Mouse (Mus musculus): ENCODE measurements at regions not wholly inside any gene's neighbourhood (a gene's known extent, or its start where the extent isn't known, plus 50 kb on each side); places are given as distances from the start of the nearest gene placed in this dataset.

DNA sequence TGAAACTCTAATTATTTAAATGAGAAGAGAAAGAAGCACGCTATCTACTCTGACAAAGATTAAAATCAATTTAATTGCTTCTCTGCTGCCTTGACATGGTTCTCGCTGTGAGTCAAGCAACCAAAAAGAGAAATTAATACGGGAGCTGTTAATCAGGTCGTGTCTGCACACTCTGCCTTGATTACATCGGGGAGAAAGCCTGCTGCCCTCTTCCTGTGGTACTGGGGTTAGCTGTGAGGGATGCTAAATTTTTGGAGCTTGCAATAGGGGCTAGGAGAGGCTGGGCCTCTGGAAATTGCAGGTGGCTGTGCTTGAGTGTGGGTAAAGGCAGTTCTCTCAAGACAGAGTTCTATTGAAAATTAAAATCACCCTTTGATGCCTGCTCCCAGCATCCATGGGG lies 287.8 kb downstream of the Rwdd3 start:
- no peak overlapping the region for H3K9ac ChIP-seq (ENCODE audit: low read length)
- 64% methylated on average over 5 of the region's 5 CpGs for WGBS
- ATAC-seq (ENCODE audit: low FRiP score): no peak
- no peak overlapping the region for H3K4me3 ChIP-seq (ENCODE audit: low read depth, low read length)
- H3K27me3 ChIP-seq (ENCODE audit: control insufficient read depth, insufficient read depth, low read length): no peaks in the 10 kb centered on the region
- no peak overlapping the region for H3K4me2 ChIP-seq
- no peaks in the 10 kb centered on the region for H3K4me1 ChIP-seq (ENCODE audit: control insufficient read depth, insufficient read depth, low read length)
- H3K27ac ChIP-seq (ENCODE audit: low read depth, low read length): no peak overlapping the region
- no peaks in the 10 kb centered on the region for H3K36me3 ChIP-seq (ENCODE audit: control insufficient read depth, insufficient read depth, low read length)
- H3K9me3 ChIP-seq (ENCODE audit: control insufficient read depth, low read length): no peaks in the 10 kb centered on the region
- no peak for DNase-seq (ENCODE audit: low spot score, missing footprints)

DNA sequence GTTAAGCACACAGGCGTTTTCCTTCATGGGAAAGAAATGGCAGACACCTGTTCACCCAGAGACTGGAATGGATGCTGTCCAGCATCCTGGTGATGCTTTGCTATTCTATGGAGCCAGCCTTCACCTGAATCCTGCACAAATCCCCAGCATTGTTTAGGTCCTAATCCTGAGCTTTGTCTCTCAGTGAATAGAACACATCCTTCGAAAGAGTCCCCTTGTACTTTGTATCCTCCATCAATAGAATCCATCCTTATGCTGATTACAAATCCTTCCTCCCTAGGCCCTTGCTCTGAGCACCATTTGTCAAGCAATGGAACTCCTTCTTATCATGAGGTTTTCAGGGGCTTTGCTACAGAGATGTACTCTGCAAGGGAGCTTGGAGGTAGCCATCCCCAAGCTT lies 292.1 kb downstream of the Rwdd3 start:
- 58% methylated on average over 2 of the region's 2 CpGs for WGBS
- Histone ChIP-seq H3K4me2 (no peak overlapping the region), H3K27ac (ENCODE audit: low read depth, low read length) (no peak overlapping the region), H3K9me3 (ENCODE audit: control insufficient read depth, low read length) (no peaks in the 10 kb centered on the region), H3K4me3 (ENCODE audit: low read depth, low read length) (no peak overlapping the region), H3K36me3 (ENCODE audit: control insufficient read depth, insufficient read depth, low read length) (no peaks in the 10 kb centered on the region), H3K9ac (ENCODE audit: low read length) (no peak overlapping the region), H3K4me1 (ENCODE audit: control insufficient read depth, insufficient read depth, low read length) (no peaks in the 10 kb centered on the region), H3K27me3 (ENCODE audit: control insufficient read depth, insufficient read depth, low read length) (no peaks in the 10 kb centered on the region)
- ATAC-seq (ENCODE audit: low FRiP score): no peak
- no peak for DNase-seq (ENCODE audit: low spot score, missing footprints)

DNA sequence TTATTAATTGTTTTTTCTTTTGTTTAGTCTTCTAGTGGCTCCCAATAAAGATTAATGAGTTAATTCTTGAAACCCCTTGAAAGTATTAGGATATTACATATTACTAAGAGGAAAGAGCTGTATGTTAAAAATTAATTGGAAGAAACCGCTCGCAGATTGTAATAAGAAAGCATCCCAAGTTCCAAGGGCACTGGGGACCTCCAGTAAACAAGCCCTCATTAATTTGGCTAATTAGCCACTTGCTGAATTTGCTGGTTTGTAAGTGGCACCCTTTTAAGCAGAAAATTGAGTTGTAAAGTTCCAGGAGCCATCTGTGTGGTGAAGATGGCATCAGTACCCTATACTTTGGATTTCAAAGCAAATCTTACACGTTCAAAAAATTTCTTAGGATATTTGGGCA lies 295.8 kb downstream of the Rwdd3 start:
- 90% methylated on average over 3 of the region's 3 CpGs for WGBS
- no peaks in the 10 kb centered on the region for H3K27me3 ChIP-seq (ENCODE audit: control insufficient read depth, insufficient read depth, low read length)
- H3K4me2 ChIP-seq: no peak overlapping the region
- no peaks in the 10 kb centered on the region for H3K36me3 ChIP-seq (ENCODE audit: control insufficient read depth, insufficient read depth, low read length)
- DNase-seq (ENCODE audit: low spot score, missing footprints) (no peak), ATAC-seq (ENCODE audit: low FRiP score) (no peak)
- H3K4me1 ChIP-seq (ENCODE audit: control insufficient read depth, insufficient read depth, low read length): no peaks in the 10 kb centered on the region
- H3K4me3 ChIP-seq (ENCODE audit: low read depth, low read length): no peak overlapping the region
- H3K27ac ChIP-seq (ENCODE audit: low read depth, low read length): no peak overlapping the region
- no peak overlapping the region for H3K9ac ChIP-seq (ENCODE audit: low read length)
- no peaks in the 10 kb centered on the region for H3K9me3 ChIP-seq (ENCODE audit: control insufficient read depth, low read length)

DNA sequence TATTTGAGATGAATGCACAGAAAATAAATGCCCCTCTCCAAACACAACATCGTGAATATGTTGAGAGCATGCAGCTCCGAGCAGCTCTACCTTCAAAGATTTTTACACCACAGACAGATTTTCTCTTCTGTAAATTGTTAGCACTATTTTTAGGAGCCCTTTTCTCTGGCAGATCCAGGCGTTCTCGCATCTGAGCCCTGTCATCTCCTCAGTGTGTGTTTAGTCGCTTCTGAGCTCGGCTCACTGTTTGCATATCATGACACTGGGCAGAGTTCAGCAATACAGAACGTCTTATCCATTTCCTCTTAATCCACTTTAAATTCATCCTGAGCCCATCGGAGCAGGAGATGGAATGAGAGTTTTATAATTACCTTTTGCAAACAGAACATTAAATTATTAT lies 306.5 kb downstream of the Rwdd3 start:
- WGBS: 74% methylated on average over 8 of the region's 8 CpGs
- Histone ChIP-seq H3K9me3 (ENCODE audit: control insufficient read depth, low read length) (no peaks in the 10 kb centered on the region), H3K27me3 (ENCODE audit: control insufficient read depth, insufficient read depth, low read length) (no peaks in the 10 kb centered on the region), H3K9ac (ENCODE audit: low read length) (no peak overlapping the region), H3K4me3 (ENCODE audit: low read depth, low read length) (no peak overlapping the region), H3K4me2 (no peak overlapping the region), H3K4me1 (ENCODE audit: control insufficient read depth, insufficient read depth, low read length) (no peaks in the 10 kb centered on the region), H3K36me3 (ENCODE audit: control insufficient read depth, insufficient read depth, low read length) (no peaks in the 10 kb centered on the region), H3K27ac (ENCODE audit: low read depth, low read length) (no peak overlapping the region)
- DNase-seq (ENCODE audit: low spot score, missing footprints) (no peak), ATAC-seq (ENCODE audit: low FRiP score) (peak; percentile 55; the same call in 1 of the 2 replicates)

DNA sequence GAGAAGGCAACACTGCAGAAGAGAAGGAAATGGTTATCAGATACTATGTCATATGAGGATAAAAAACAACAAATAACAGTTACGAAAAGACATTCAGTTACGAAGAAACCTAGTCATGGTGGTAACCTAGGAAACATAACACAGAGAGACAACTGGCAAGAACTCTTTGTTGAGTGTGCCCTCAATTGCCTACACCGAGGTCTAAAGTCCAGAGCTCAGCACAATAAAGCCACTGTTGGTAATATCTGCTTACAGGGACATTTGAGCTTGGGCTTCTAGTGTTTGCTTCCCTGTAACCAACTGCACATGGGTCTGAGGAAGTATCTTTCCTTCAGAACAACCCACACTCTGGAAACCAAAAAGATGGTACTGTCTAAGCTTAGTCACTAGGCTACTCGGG lies 309.9 kb downstream of the Rwdd3 start:
- Histone ChIP-seq H3K36me3 (ENCODE audit: control insufficient read depth, insufficient read depth, low read length) (no peaks in the 10 kb centered on the region), H3K4me1 (ENCODE audit: control insufficient read depth, insufficient read depth, low read length) (no peaks in the 10 kb centered on the region), H3K4me2 (no peak overlapping the region), H3K9ac (ENCODE audit: low read length) (no peak overlapping the region), H3K9me3 (ENCODE audit: control insufficient read depth, low read length) (no peaks in the 10 kb centered on the region), H3K27me3 (ENCODE audit: control insufficient read depth, insufficient read depth, low read length) (no peaks in the 10 kb centered on the region), H3K27ac (ENCODE audit: low read depth, low read length) (no peak overlapping the region), H3K4me3 (ENCODE audit: low read depth, low read length) (no peak overlapping the region)
- ATAC-seq (ENCODE audit: low FRiP score): no peak
- no peak for DNase-seq (ENCODE audit: low spot score, missing footprints)
- 84% methylated on average over 4 of the region's 4 CpGs for WGBS

DNA sequence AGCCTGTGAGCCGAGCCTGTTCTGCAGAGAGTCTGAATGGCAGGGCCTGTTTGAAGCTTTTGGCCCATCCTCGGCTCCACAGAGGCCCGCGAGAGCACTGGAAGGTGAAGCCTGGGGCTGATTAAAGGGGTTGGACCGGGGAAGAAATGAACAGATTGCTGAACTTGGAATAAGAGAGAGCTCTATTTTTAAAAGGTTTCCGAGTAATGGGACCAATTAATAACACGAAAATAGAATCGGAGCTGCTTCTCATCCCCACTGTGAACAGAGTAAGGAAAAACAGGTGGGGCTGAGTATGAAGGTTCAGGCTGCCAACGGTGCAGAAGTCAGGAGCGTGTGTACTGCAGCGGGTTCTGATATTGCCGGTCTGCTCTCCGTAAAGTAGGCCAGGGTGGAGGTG lies 313.2 kb downstream of the Rwdd3 start:
- Histone ChIP-seq H3K36me3 (ENCODE audit: control insufficient read depth, insufficient read depth, low read length) (no peaks in the 10 kb centered on the region), H3K27me3 (ENCODE audit: control insufficient read depth, insufficient read depth, low read length) (no peaks in the 10 kb centered on the region), H3K9ac (ENCODE audit: low read length) (no peak overlapping the region), H3K4me2 (no peak overlapping the region), H3K9me3 (ENCODE audit: control insufficient read depth, low read length) (no peaks in the 10 kb centered on the region), H3K27ac (ENCODE audit: low read depth, low read length) (no peak overlapping the region), H3K4me1 (ENCODE audit: control insufficient read depth, insufficient read depth, low read length) (no peaks in the 10 kb centered on the region), H3K4me3 (ENCODE audit: low read depth, low read length) (no peak overlapping the region)
- DNase-seq (ENCODE audit: low spot score, missing footprints) (no peak), ATAC-seq (ENCODE audit: low FRiP score) (no peak)
- WGBS: 83% methylated on average over 13 of the region's 13 CpGs

DNA sequence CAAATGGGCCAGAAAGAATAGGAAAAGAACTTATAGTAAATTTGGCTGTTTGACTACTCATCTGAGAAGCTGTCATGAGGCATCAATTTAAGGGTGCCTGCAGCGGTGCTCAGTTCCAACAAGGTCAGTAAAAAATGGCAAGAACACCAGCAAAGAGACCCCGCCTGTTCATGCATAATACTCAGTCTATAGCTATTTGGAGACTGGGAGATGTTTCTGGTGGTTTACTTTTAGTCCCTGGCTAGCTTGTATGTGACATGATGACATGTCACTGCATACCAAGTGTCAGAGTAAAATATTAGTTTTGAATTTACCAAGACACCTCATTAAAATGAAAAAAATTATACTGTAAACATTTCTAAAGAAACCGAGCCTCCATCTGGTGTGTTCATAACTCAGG lies 317.2 kb downstream of the Rwdd3 start:
- 90% methylated on average over 3 of the region's 3 CpGs for WGBS
- ATAC-seq (ENCODE audit: low FRiP score): no peak
- Histone ChIP-seq H3K9me3 (ENCODE audit: control insufficient read depth, low read length) (no peaks in the 10 kb centered on the region), H3K36me3 (ENCODE audit: control insufficient read depth, insufficient read depth, low read length) (no peaks in the 10 kb centered on the region), H3K4me1 (ENCODE audit: control insufficient read depth, insufficient read depth, low read length) (no peaks in the 10 kb centered on the region), H3K27me3 (ENCODE audit: control insufficient read depth, insufficient read depth, low read length) (no peaks in the 10 kb centered on the region), H3K4me2 (no peak overlapping the region), H3K27ac (ENCODE audit: low read depth, low read length) (no peak overlapping the region), H3K4me3 (ENCODE audit: low read depth, low read length) (no peak overlapping the region), H3K9ac (ENCODE audit: low read length) (no peak overlapping the region)
- no peak for DNase-seq (ENCODE audit: low spot score, missing footprints)

DNA sequence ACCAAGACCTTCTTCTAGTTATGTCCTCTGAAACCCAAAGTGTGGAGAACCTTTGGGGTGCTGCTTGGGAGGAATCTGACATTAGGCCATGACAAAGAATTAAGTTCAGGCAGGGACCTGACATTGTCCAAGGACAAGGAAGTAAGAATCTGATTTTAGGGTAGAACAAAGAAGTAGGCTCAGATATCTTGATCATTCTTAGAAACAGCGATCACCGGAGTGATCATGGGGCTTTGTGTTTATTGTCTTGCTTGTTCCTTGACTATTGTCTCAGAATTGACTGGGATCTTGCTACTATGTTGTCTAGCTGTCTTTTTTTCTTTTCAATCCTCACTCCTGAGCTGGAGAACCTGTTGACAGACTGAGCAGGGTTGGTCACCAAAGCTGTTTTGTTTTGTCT lies 327.9 kb downstream of the Rwdd3 start:
- Histone ChIP-seq H3K9me3 (ENCODE audit: control insufficient read depth, low read length) (no peaks in the 10 kb centered on the region), H3K27ac (ENCODE audit: low read depth, low read length) (no peak overlapping the region), H3K27me3 (ENCODE audit: control insufficient read depth, insufficient read depth, low read length) (no peaks in the 10 kb centered on the region), H3K36me3 (ENCODE audit: control insufficient read depth, insufficient read depth, low read length) (no peaks in the 10 kb centered on the region), H3K9ac (ENCODE audit: low read length) (no peak overlapping the region), H3K4me3 (ENCODE audit: low read depth, low read length) (no peak overlapping the region), H3K4me2 (no peak overlapping the region), H3K4me1 (ENCODE audit: control insufficient read depth, insufficient read depth, low read length) (no peaks in the 10 kb centered on the region)
- ATAC-seq (ENCODE audit: low FRiP score) (no peak), DNase-seq (ENCODE audit: low spot score, missing footprints) (no peak)
- WGBS: 80% methylated on average over 2 of the region's 2 CpGs

DNA sequence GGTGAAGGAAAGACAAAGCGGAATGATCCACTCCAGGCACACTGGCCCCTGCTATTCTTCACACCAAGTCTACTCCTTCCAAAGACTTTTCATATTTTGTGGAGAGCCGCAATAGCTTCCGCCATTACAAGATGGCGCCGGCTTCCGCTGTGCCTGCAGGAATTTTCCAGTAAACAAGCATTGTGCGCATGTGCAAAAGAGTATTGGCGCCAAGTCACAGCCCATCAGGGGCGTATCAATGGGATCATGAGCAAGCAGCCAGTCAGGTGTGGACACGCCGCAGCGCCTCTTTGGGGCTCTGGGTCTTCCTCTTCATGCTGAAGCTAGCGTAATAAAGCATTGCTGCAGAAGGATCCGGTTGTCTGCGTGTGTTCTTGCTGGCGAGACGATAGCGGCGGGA lies 348.0 kb downstream of the Rwdd3 start:
- Histone ChIP-seq H3K9ac (ENCODE audit: low read length) (no peak overlapping the region), H3K4me3 (ENCODE audit: low read depth, low read length) (no peak overlapping the region), H3K9me3 (ENCODE audit: control insufficient read depth, low read length) (no peaks in the 10 kb centered on the region), H3K27ac (ENCODE audit: low read depth, low read length) (no peak overlapping the region), H3K4me1 (ENCODE audit: control insufficient read depth, insufficient read depth, low read length) (no peaks in the 10 kb centered on the region), H3K4me2 (no peak overlapping the region), H3K36me3 (ENCODE audit: control insufficient read depth, insufficient read depth, low read length) (no peaks in the 10 kb centered on the region), H3K27me3 (ENCODE audit: control insufficient read depth, insufficient read depth, low read length) (no peaks in the 10 kb centered on the region)
- ATAC-seq (ENCODE audit: low FRiP score) (no peak), DNase-seq (ENCODE audit: low spot score, missing footprints) (no peak)
- 97% methylated on average over 19 of the region's 19 CpGs for WGBS

DNA sequence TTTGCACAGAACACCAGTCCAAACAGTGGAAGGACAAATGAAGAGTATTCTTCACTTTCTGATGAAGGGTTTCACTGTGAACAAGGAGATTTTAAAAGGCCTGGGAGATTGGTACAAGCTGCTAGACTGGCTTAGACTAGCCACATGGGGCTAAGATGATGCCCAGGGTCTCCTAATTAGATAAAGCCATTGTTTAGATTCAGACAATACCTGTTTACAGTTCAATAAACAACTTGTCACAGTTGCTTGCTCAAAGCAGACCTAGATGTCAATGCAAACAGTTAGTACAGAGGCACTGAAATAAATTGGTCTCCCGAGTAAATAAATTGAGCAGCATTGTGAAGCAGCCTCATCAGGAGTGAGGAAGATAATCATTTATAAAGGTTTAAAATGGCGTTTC lies 359.6 kb downstream of the Rwdd3 start:
- no peak for ATAC-seq (ENCODE audit: low FRiP score)
- Histone ChIP-seq H3K9ac (ENCODE audit: low read length) (no peak overlapping the region), H3K4me1 (ENCODE audit: control insufficient read depth, insufficient read depth, low read length) (no peaks in the 10 kb centered on the region), H3K4me3 (ENCODE audit: low read depth, low read length) (no peak overlapping the region), H3K27ac (ENCODE audit: low read depth, low read length) (no peak overlapping the region), H3K36me3 (ENCODE audit: control insufficient read depth, insufficient read depth, low read length) (no peaks in the 10 kb centered on the region), H3K4me2 (no peak overlapping the region), H3K27me3 (ENCODE audit: control insufficient read depth, insufficient read depth, low read length) (no peaks in the 10 kb centered on the region), H3K9me3 (ENCODE audit: control insufficient read depth, low read length) (no peaks in the 10 kb centered on the region)
- 54% methylated on average over 2 of the region's 2 CpGs for WGBS
- no peak for DNase-seq (ENCODE audit: low spot score, missing footprints)
